Mouse (Mus musculus): Measurements from ENCODE around the gene Lypd1. TPM values are rescaled to one million over a fixed set of nuclear protein-coding genes. Genes with fewer than 3 reads are reported as not detected.

Lypd1 gene
- polyA plus RNA-seq (2015; fragmentation: Nextera tagmentation; extraction: Ambion mirVana), result 8.8 and 9.5 TPM in 2 replicates

- Histone ChIP-seq H3K9ac (peak within 1 kb of the TSS; percentile 64), H3K36me3 (no peaks in the 10 kb centered on the region)
- 5% methylated on average over 30 of the region's 30 CpGs for WGBS
These were observed at the start of gene Lypd1 for GRCm38 (mm10) chr1:125912601-125913600. TSS of gene Lypd1 (minus strand) at chr1:125913101.

GRCm38 (mm10) chr1:125951026-125951425, 38.1 kb upstream of the Lypd1 start:
- no peaks in the 10 kb centered on the region for H3K27me3 ChIP-seq
- H3K4me1 ChIP-seq, result no peaks in the 10 kb centered on the region
- no peaks in the 10 kb centered on the region for H3K9me3 ChIP-seq
- no peak for ATAC-seq (ENCODE audit: insufficient number of reproducible peaks, insufficient read depth, low FRiP score, low TSS enrichment, low read depth)
- no peak overlapping the region for H3K4me2 ChIP-seq
- H3K36me3 ChIP-seq, result no peaks in the 10 kb centered on the region
- H3K27ac ChIP-seq, result no peak overlapping the region
- WGBS, result 79% methylated on average over 3 of the region's 3 CpGs
- no peak overlapping the region for H3K4me3 ChIP-seq
- no peak overlapping the region for H3K9ac ChIP-seq

More at GRCm38 (mm10) chr1:125912601-125913600, at the start of gene Lypd1:
- no peak for ATAC-seq (ENCODE audit: insufficient number of reproducible peaks, insufficient read depth, low FRiP score, low TSS enrichment, low read depth)
- Histone ChIP-seq H3K27me3 (peaks cover 67% of the 10 kb centered on the region), H3K4me2 (peak within 1 kb of the TSS; percentile 98), H3K4me1 (peaks cover 38% of the 10 kb centered on the region), H3K27ac (no peak within 1 kb of the TSS), H3K4me3 (peak within 1 kb of the TSS; percentile 54), H3K9me3 (no peaks in the 10 kb centered on the region)

- 59% methylated on average over 6 of the region's 6 CpGs for WGBS
- Histone ChIP-seq H3K27me3 (no peaks in the 10 kb centered on the region), H3K9ac (no peak overlapping the region), H3K27ac (no peak overlapping the region), H3K4me3 (no peak overlapping the region), H3K36me3 (no peaks in the 10 kb centered on the region), H3K9me3 (no peaks in the 10 kb centered on the region), H3K4me1 (no peaks in the 10 kb centered on the region), H3K4me2 (no peak overlapping the region)
- ATAC-seq (ENCODE audit: insufficient number of reproducible peaks, insufficient read depth, low FRiP score, low TSS enrichment, low read depth), result no peak
These were observed 36.2 kb upstream of the Lypd1 start for GRCm38 (mm10) chr1:125949076-125949475.

- no peak overlapping the region for H3K4me2 ChIP-seq
- H3K9ac ChIP-seq, result no peak overlapping the region
- H3K4me1 ChIP-seq, result no peaks in the 10 kb centered on the region; the same call in 1 of the 2 replicates
- no peaks in the 10 kb centered on the region for H3K36me3 ChIP-seq
- H3K9me3 ChIP-seq, result no peaks in the 10 kb centered on the region
- no peak overlapping the region for H3K4me3 ChIP-seq
- no peaks in the 10 kb centered on the region for H3K27me3 ChIP-seq
- H3K27ac ChIP-seq, result no peak overlapping the region
- WGBS, result 63% methylated on average over 9 of the region's 9 CpGs
- no peak for ATAC-seq (ENCODE audit: insufficient number of reproducible peaks, insufficient read depth, low FRiP score, low TSS enrichment, low read depth)
These were observed 32.2 kb upstream of the Lypd1 start for GRCm38 (mm10) chr1:125945136-125945535.

GRCm38 (mm10) chr1:125943305-125943704, 30.4 kb upstream of the Lypd1 start:
- no peak for ATAC-seq (ENCODE audit: insufficient number of reproducible peaks, insufficient read depth, low FRiP score, low TSS enrichment, low read depth)
- Histone ChIP-seq H3K4me1 (no peaks in the 10 kb centered on the region; the same call in 1 of the 2 replicates), H3K9me3 (no peaks in the 10 kb centered on the region), H3K27me3 (no peaks in the 10 kb centered on the region), H3K4me2 (no peak overlapping the region), H3K9ac (no peak overlapping the region), H3K36me3 (no peaks in the 10 kb centered on the region), H3K27ac (no peak overlapping the region), H3K4me3 (no peak overlapping the region)
- 91% methylated on average over 1 of the region's 1 CpGs for WGBS

- Histone ChIP-seq H3K27me3 (no peaks in the 10 kb centered on the region), H3K4me3 (no peak overlapping the region), H3K36me3 (no peaks in the 10 kb centered on the region), H3K9ac (no peak overlapping the region), H3K27ac (no peak overlapping the region), H3K9me3 (no peaks in the 10 kb centered on the region), H3K4me2 (no peak overlapping the region), H3K4me1 (no peaks in the 10 kb centered on the region)
- 93% methylated on average over 10 of the region's 10 CpGs for WGBS
- no peak for ATAC-seq (ENCODE audit: insufficient number of reproducible peaks, insufficient read depth, low FRiP score, low TSS enrichment, low read depth)
These were observed 12.6 kb upstream of the Lypd1 start for GRCm38 (mm10) chr1:125925486-125925885.

GRCm38 (mm10) chr1:125923062-125923461, 10.2 kb upstream of the Lypd1 start:
- Histone ChIP-seq H3K27me3 (no peaks in the 10 kb centered on the region), H3K36me3 (no peaks in the 10 kb centered on the region), H3K9me3 (no peaks in the 10 kb centered on the region), H3K27ac (no peak overlapping the region), H3K4me2 (no peak overlapping the region), H3K4me3 (no peak overlapping the region), H3K4me1 (no peaks in the 10 kb centered on the region), H3K9ac (no peak overlapping the region)
- ATAC-seq (ENCODE audit: insufficient number of reproducible peaks, insufficient read depth, low FRiP score, low TSS enrichment, low read depth), result no peak
- 71% methylated on average over 2 of the region's 2 CpGs for WGBS

- no peaks in the 10 kb centered on the region for H3K4me1 ChIP-seq
- 89% methylated on average over 3 of the region's 3 CpGs for WGBS
- H3K4me2 ChIP-seq, result no peak overlapping the region
- H3K27me3 ChIP-seq, result peaks cover 4% of the 10 kb centered on the region
- ATAC-seq (ENCODE audit: insufficient number of reproducible peaks, insufficient read depth, low FRiP score, low TSS enrichment, low read depth), result no peak
- no peak overlapping the region for H3K27ac ChIP-seq
- H3K4me3 ChIP-seq, result no peak overlapping the region
- no peak overlapping the region for H3K9ac ChIP-seq
- H3K36me3 ChIP-seq, result no peaks in the 10 kb centered on the region
- no peaks in the 10 kb centered on the region for H3K9me3 ChIP-seq
These were observed 7.8 kb upstream of the Lypd1 start for GRCm38 (mm10) chr1:125920696-125921095.

GRCm38 (mm10) chr1:125911901-125912445, 928 bp downstream of the Lypd1 start:
- Histone ChIP-seq H3K36me3 (no peaks in the 10 kb centered on the region), H3K9me3 (no peaks in the 10 kb centered on the region), H3K27ac (no peak overlapping the region), H3K4me2 (peak overlapping the region; percentile 98), H3K27me3 (peaks cover 75% of the 10 kb centered on the region), H3K4me3 (peak overlapping the region; percentile 54), H3K9ac (peak overlapping the region; percentile 64), H3K4me1 (peaks cover 38% of the 10 kb centered on the region)
- under 1% methylated on average over 42 of the region's 43 CpGs for WGBS
- ATAC-seq (ENCODE audit: insufficient number of reproducible peaks, insufficient read depth, low FRiP score, low TSS enrichment, low read depth), result no peak

- Histone ChIP-seq H3K4me2 (peak overlapping the region; percentile 98), H3K9me3 (no peaks in the 10 kb centered on the region), H3K9ac (peak overlapping the region; percentile 64), H3K4me3 (peak overlapping the region; percentile 54), H3K36me3 (no peaks in the 10 kb centered on the region), H3K4me1 (peaks cover 38% of the 10 kb centered on the region), H3K27ac (no peak overlapping the region), H3K27me3 (peaks cover 77% of the 10 kb centered on the region)
- ATAC-seq (ENCODE audit: insufficient number of reproducible peaks, insufficient read depth, low FRiP score, low TSS enrichment, low read depth), result peak; percentile 52
- under 1% methylated on average over 35 of the region's 35 CpGs for WGBS
These were observed 1.5 kb downstream of the Lypd1 start for GRCm38 (mm10) chr1:125911337-125911900.

GRCm38 (mm10) chr1:125910871-125911265, 2.0 kb downstream of the Lypd1 start:
- peaks cover 38% of the 10 kb centered on the region for H3K4me1 ChIP-seq
- H3K27me3 ChIP-seq, result peaks cover 74% of the 10 kb centered on the region
- no peak overlapping the region for H3K9ac ChIP-seq
- no peaks in the 10 kb centered on the region for H3K36me3 ChIP-seq
- H3K9me3 ChIP-seq, result no peaks in the 10 kb centered on the region
- 1% methylated on average over 9 of the region's 9 CpGs for WGBS
- H3K4me3 ChIP-seq, result peak overlapping the region; percentile 54
- H3K4me2 ChIP-seq, result peak overlapping the region; percentile 98
- ATAC-seq (ENCODE audit: insufficient number of reproducible peaks, insufficient read depth, low FRiP score, low TSS enrichment, low read depth), result 0 out of 2 replicates have a peak, but pooled peaks have one; percentile 26
- no peak overlapping the region for H3K27ac ChIP-seq
